Mouse (Mus musculus): ENCODE measurements at regions not wholly inside any gene's neighbourhood (a gene's known extent, or its start where the extent isn't known, plus 50 kb on each side); places are given as distances from the start of the nearest gene placed in this dataset.

GRCm38 (mm10) chr5:45266914-45267313 lies 183.1 kb downstream of the Qdpr start:
- peak; percentile 35; the same call in 1 of the 2 replicates for ATAC-seq (replicated peaks)
- no peak overlapping the region for H3K4me3 ChIP-seq
- no peak overlapping the region for H3K27ac ChIP-seq (replicated peaks)
- 22% methylated on average over 5 of the region's 5 CpGs for WGBS
- H3K4me1 ChIP-seq, result peaks cover 7% of the 10 kb centered on the region
- H3K4me2 ChIP-seq (replicated peaks), result no peak overlapping the region
- H3K36me3 ChIP-seq, result no peaks in the 10 kb centered on the region
- H3K9me3 ChIP-seq, result no peaks in the 10 kb centered on the region
- no peaks in the 10 kb centered on the region for H3K27me3 ChIP-seq
- no peak overlapping the region for H3K9ac ChIP-seq (replicated peaks)

- H3K4me3 ChIP-seq, result no peak overlapping the region
- H3K9me3 ChIP-seq, result no peaks in the 10 kb centered on the region
- no peaks in the 10 kb centered on the region for H3K36me3 ChIP-seq
- H3K27me3 ChIP-seq, result no peaks in the 10 kb centered on the region
- no peaks in the 10 kb centered on the region for H3K4me1 ChIP-seq
- WGBS, result 96% methylated on average over 1 of the region's 1 CpGs
- no peak overlapping the region for H3K27ac ChIP-seq (replicated peaks)
- H3K4me2 ChIP-seq (replicated peaks), result no peak overlapping the region
- no peak for ATAC-seq (replicated peaks)
- H3K9ac ChIP-seq (replicated peaks), result no peak overlapping the region
Observed at GRCm38 (mm10) chr5:45258486-45258885, 191.6 kb downstream of the Qdpr start.

DNA sequence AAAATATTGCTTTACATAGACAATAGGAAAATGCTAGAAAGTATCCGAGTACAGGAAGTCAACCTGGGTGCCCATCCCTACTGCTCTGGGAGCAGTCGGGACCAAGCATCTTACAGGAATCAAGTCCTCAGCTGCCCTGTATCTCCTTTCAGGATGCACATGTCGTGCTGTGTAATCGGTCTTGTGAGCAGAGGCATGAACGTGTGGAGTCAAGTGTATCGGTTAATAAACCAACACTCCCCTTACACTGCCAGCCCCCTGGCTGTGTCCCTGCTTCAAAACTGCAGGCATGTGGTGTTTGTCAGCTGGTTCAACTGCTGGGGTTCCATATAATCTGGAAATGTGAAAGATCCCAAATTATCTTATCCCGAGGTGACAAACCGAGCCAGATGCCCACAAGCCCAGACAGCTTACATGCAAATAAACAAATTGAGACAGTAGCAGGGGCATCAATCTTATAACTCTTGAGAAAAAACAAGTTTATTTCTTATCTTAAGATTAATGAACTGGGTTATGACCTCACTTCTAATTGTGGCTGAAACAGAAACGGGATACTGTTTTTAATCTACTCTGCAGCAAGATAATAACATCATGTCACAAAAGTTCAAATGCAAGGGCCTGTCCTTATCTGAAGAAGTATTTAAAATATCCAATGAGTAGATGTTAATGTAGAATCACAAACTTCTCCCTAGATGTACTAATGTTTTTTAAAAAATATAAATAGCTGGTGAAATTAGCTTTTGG lies 193.6 kb downstream of the Qdpr start:
- 78% methylated on average over 9 of the region's 9 CpGs for WGBS

GRCm38 (mm10) chr5:45231856-45232255 lies 218.2 kb downstream of the Qdpr start:
- no peaks in the 10 kb centered on the region for H3K27me3 ChIP-seq
- no peak overlapping the region for H3K4me2 ChIP-seq (replicated peaks)
- no peak overlapping the region for H3K9ac ChIP-seq (replicated peaks)
- H3K4me1 ChIP-seq, result no peaks in the 10 kb centered on the region
- H3K36me3 ChIP-seq, result no peaks in the 10 kb centered on the region
- no peak for ATAC-seq (replicated peaks)
- no peaks in the 10 kb centered on the region for H3K9me3 ChIP-seq
- WGBS, result 75% methylated on average over 4 of the region's 4 CpGs
- no peak overlapping the region for H3K4me3 ChIP-seq
- no peak overlapping the region for H3K27ac ChIP-seq (replicated peaks)

More for the DNA sequence above, 193.6 kb downstream of the Qdpr start:
- Histone ChIP-seq H3K36me3 (no peaks in the 10 kb centered on the region), H3K27ac (replicated peaks) (no peak overlapping the region), H3K4me2 (replicated peaks) (no peak overlapping the region), H3K9me3 (no peaks in the 10 kb centered on the region), H3K4me1 (no peaks in the 10 kb centered on the region), H3K4me3 (no peak overlapping the region), H3K9ac (replicated peaks) (no peak overlapping the region), H3K27me3 (no peaks in the 10 kb centered on the region)
- no peak for ATAC-seq (replicated peaks)

DNA sequence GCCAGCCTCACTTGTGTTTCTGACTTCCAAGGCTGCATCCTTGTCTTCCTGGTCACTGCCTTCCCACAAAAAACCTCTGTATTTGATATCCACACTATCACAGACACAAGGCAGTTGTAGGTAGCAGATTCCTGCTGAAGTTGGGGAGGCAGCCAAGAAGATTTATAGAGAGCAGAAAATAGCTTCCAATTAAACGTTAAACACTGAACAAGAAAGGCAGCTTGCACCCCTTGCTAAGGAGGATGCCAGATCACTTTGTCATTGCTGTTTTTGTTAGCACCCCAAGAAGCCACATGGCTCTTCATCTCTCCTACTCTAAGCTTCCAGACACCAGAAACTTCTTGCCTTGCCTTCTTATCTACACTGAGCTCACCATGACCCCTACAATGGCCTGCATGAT lies 219.9 kb downstream of the Qdpr start:
- 68% methylated on average over 1 of the region's 1 CpGs for WGBS
- ATAC-seq (replicated peaks), result no peak
- H3K4me2 ChIP-seq (replicated peaks), result no peak overlapping the region
- no peaks in the 10 kb centered on the region for H3K9me3 ChIP-seq
- no peaks in the 10 kb centered on the region for H3K27me3 ChIP-seq
- H3K4me1 ChIP-seq, result no peaks in the 10 kb centered on the region
- no peaks in the 10 kb centered on the region for H3K36me3 ChIP-seq
- H3K27ac ChIP-seq (replicated peaks), result no peak overlapping the region
- H3K4me3 ChIP-seq, result no peak overlapping the region
- H3K9ac ChIP-seq (replicated peaks), result no peak overlapping the region

- no peak overlapping the region for H3K27ac ChIP-seq (replicated peaks)
- ATAC-seq (replicated peaks), result no peak
- WGBS, result 59% methylated on average over 3 of the region's 3 CpGs
- no peaks in the 10 kb centered on the region for H3K36me3 ChIP-seq
- H3K4me3 ChIP-seq, result no peak overlapping the region
- no peaks in the 10 kb centered on the region for H3K4me1 ChIP-seq
- no peak overlapping the region for H3K9ac ChIP-seq (replicated peaks)
- no peaks in the 10 kb centered on the region for H3K9me3 ChIP-seq
- H3K4me2 ChIP-seq (replicated peaks), result no peak overlapping the region
- H3K27me3 ChIP-seq, result no peaks in the 10 kb centered on the region
Observed at GRCm38 (mm10) chr5:45229477-45229876, 220.6 kb downstream of the Qdpr start.

DNA sequence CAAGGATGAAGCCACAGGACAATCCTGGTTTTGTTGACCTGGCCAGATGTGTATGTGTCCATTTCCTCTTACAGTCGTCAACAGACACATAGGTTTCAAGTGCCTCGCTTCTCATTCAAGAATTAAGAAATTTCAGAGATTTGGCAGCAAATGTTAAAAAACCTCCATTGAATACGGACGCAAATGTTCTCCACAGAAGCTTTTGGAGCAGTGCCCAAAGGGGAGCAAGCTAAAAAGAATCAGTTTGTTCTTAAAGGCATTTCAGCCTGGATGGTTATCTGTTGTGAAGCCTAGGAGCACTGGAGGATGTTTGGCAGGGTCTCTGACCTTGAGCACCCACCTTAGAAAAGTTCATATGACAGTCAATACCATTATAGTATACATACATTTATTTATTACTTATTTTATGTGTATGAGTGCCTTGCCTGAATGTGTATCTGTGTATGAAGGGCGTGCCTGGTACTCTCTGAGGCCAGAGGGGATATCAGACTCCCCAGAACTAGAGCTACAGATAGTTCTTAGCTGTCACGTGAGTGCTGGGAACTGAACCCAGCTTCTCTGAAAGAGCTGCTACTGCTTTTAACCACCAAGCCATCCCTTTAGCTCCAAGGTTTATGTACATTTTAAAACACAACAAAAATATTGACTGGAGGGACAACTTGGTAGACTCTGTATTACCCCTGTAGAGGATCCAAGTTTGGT lies 221.7 kb downstream of the Qdpr start:
- Histone ChIP-seq H3K27me3 (no peaks in the 10 kb centered on the region), H3K9me3 (no peaks in the 10 kb centered on the region), H3K4me2 (replicated peaks) (no peak overlapping the region), H3K4me1 (no peaks in the 10 kb centered on the region), H3K9ac (replicated peaks) (no peak overlapping the region), H3K4me3 (no peak overlapping the region), H3K36me3 (no peaks in the 10 kb centered on the region), H3K27ac (replicated peaks) (no peak overlapping the region)
- WGBS, result 63% methylated on average over 6 of the region's 6 CpGs
- ATAC-seq (replicated peaks), result no peak

DNA sequence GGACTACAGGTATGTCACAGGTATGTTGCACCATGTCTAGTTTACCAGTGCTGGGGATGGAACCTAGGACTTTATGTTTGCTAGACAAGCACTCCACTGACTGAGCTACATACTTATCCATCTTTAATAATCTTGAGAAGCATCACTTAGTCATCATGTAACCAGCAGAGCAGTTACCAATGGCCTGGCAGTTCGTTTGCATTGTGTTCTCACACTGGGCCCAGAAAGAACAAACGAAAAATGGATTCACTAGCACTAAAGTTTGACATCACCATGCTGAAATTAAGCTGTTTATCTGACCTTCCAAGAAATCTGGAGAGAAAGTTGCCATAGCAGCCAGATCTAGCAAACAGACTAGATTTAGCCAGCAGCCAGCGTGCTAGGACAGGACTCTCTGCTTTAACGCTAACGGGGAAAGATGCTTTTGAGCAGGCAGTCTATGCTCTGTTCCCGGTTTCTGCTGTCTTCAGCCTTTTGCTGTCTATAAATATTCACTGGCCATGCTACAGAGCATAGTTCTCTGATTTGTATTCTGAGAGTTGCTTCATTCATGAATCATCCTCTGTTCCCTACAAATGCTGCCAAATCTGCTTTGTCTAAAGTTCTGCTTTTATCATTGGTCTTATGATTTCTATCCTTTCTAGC lies 229.6 kb downstream of the Qdpr start:
- H3K4me3 ChIP-seq, result no peak overlapping the region
- H3K4me2 ChIP-seq (replicated peaks), result no peak overlapping the region
- no peaks in the 10 kb centered on the region for H3K36me3 ChIP-seq
- H3K4me1 ChIP-seq, result no peaks in the 10 kb centered on the region
- WGBS, result 62% methylated on average over 6 of the region's 6 CpGs
- peak; percentile 73; the same call in 1 of the 2 replicates for ATAC-seq (replicated peaks)
- no peaks in the 10 kb centered on the region for H3K9me3 ChIP-seq
- no peak overlapping the region for H3K9ac ChIP-seq (replicated peaks)
- H3K27ac ChIP-seq (replicated peaks), result peak overlapping the region; percentile 8; the same call in 1 of the 2 replicates
- H3K27me3 ChIP-seq, result no peaks in the 10 kb centered on the region

DNA sequence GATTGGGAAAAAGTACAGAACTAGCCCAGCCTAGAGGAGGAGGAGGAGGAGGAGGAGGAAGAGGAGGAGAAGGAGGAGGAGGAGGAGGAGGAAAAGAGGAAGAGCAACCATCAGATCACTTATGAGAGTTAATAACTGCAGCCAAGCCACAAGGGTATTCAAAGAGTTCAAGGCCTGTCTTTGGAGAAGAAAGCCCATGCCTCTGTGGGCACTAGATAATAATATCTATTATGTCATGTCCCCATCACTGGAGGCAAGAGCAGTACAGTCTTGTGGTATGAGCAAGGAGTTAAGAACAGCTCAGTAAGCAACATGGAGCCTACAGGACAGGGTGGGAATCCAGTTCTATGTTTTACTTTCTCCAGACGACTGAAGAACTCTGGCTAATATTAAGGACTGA lies 230.5 kb downstream of the Qdpr start:
- H3K9ac ChIP-seq (replicated peaks), result no peak overlapping the region
- no peak overlapping the region for H3K4me2 ChIP-seq (replicated peaks)
- H3K4me1 ChIP-seq, result no peaks in the 10 kb centered on the region
- no peaks in the 10 kb centered on the region for H3K36me3 ChIP-seq
- ATAC-seq (replicated peaks), result no peak
- H3K27me3 ChIP-seq, result no peaks in the 10 kb centered on the region
- WGBS, result 84% methylated on average over 1 of the region's 1 CpGs
- no peak overlapping the region for H3K4me3 ChIP-seq
- no peaks in the 10 kb centered on the region for H3K9me3 ChIP-seq
- H3K27ac ChIP-seq (replicated peaks), result no peak overlapping the region

DNA sequence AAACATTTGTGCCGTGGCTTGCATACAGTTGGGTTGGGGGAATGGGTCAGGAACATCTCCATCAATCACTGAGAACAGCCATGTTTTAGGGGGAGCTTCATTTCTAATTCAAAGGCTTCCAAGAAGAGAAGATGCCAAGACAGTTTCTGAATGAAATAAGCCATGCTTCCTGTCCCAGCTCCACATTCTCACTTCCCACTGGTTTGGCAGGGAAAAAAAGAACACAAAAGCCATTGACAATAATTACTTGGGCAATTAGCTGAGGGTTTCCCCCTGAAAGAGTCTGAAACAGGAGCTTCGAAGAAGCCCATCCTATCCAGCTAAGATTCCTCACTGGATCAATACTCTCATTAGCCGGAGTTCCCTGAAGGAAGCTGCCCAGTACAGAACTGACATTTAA lies 230.9 kb downstream of the Qdpr start:
- Histone ChIP-seq H3K27me3 (no peaks in the 10 kb centered on the region), H3K9me3 (no peaks in the 10 kb centered on the region), H3K27ac (replicated peaks) (no peak overlapping the region), H3K4me1 (no peaks in the 10 kb centered on the region), H3K4me3 (no peak overlapping the region), H3K4me2 (replicated peaks) (no peak overlapping the region), H3K9ac (replicated peaks) (no peak overlapping the region), H3K36me3 (no peaks in the 10 kb centered on the region)
- ATAC-seq (replicated peaks), result no peak
- WGBS, result 32% methylated on average over 3 of the region's 3 CpGs

- H3K9me3 ChIP-seq, result no peaks in the 10 kb centered on the region
- peak; percentile 86 for ATAC-seq (replicated peaks)
- no peaks in the 10 kb centered on the region for H3K4me1 ChIP-seq
- H3K27ac ChIP-seq (replicated peaks), result no peak overlapping the region
- H3K4me3 ChIP-seq, result no peak overlapping the region
- no peak overlapping the region for H3K4me2 ChIP-seq (replicated peaks)
- no peak overlapping the region for H3K9ac ChIP-seq (replicated peaks)
- no peaks in the 10 kb centered on the region for H3K27me3 ChIP-seq
- no peaks in the 10 kb centered on the region for H3K36me3 ChIP-seq
Observed at GRCm38 (mm10) chr5:45214475-45214874, 235.6 kb downstream of the Qdpr start.

GRCm38 (mm10) chr5:45198408-45198807 lies 251.6 kb downstream of the Qdpr start:
- H3K36me3 ChIP-seq, result no peaks in the 10 kb centered on the region
- no peaks in the 10 kb centered on the region for H3K27me3 ChIP-seq
- no peak for ATAC-seq (replicated peaks)
- H3K9ac ChIP-seq (replicated peaks), result no peak overlapping the region
- H3K9me3 ChIP-seq, result no peaks in the 10 kb centered on the region
- peaks cover 6% of the 10 kb centered on the region; the same call in 1 of the 2 replicates for H3K4me1 ChIP-seq
- H3K4me2 ChIP-seq (replicated peaks), result no peak overlapping the region
- no peak overlapping the region for H3K4me3 ChIP-seq
- no peak overlapping the region for H3K27ac ChIP-seq (replicated peaks)
- WGBS, result 80% methylated on average over 1 of the region's 1 CpGs

All from forebrain, embryonic 15.5 days (tissue).